12 mouse cellular contexts compared by ENCODE assay signal in genomic region chr13:103115116-103115515, GRCm38 (mm10).
"Had no signal": no experiment of that assay in that cellular context is flagged by ENCODE, and none has a peak within 500 bp of the region (broad histone marks: within the 10 kb centered on the region; RNA-seq: fewer than 3 reads in every experiment).

No protein-coding gene starts in this region.

- DNase-seq: kidney, adult 11 months; kidney, postnatal 14 days; liver; liver, embryonic 13.5 days; lung, adult 2 months; spleen, adult 18-20 months; thymus, postnatal 25 days had no signal

- H3K4me2 ChIP-seq: limb, embryonic 12.5 days; liver, embryonic 13.5 days; neural tube, embryonic 12.5 days; neural tube, embryonic 15.5 days; stomach, embryonic 15.5 days had no signal

- H3K9ac ChIP-seq: limb, embryonic 12.5 days; liver, embryonic 13.5 days; neural tube, embryonic 12.5 days; neural tube, embryonic 15.5 days; stomach, embryonic 15.5 days had no signal

- H3K9me3 ChIP-seq: limb, embryonic 12.5 days; liver, embryonic 13.5 days; neural tube, embryonic 12.5 days; neural tube, embryonic 15.5 days; stomach, embryonic 15.5 days had no signal

- H3K27me3 ChIP-seq: limb, embryonic 12.5 days; liver, embryonic 13.5 days; neural tube, embryonic 12.5 days; neural tube, embryonic 15.5 days; stomach, embryonic 15.5 days had no signal

- H3K4me3 ChIP-seq: left cerebral cortex, adult 2 months; limb, embryonic 12.5 days; liver, embryonic 13.5 days; neural tube, embryonic 12.5 days; neural tube, embryonic 15.5 days; stomach, embryonic 15.5 days had no signal

- H3K4me1 ChIP-seq: liver, embryonic 13.5 days had no signal

- H3K27ac ChIP-seq: left cerebral cortex, adult 2 months; limb, embryonic 12.5 days; liver, embryonic 13.5 days; neural tube, embryonic 12.5 days; neural tube, embryonic 15.5 days; stomach, embryonic 15.5 days had no signal

- H3K36me3 ChIP-seq: limb, embryonic 12.5 days; liver, embryonic 13.5 days; neural tube, embryonic 12.5 days; neural tube, embryonic 15.5 days; stomach, embryonic 15.5 days had no signal
